Comparison of ENCODE assay signal across 8 mouse cellular contexts in genomic region chr16:87697707-87698365, GRCm38 (mm10). TPM values are rescaled to one million over a fixed set of nuclear protein-coding genes. Genes with fewer than 3 reads are reported as not detected.
DNase-seq lines count a peak whose midpoint lies in the region; ATAC-seq and TF ChIP-seq lines count a peak whose summit lies in the region.

No protein-coding gene starts in this region.

- no peaks in the 10 kb centered on the region for H3K9me3 ChIP-seq in lung, postnatal 0 days (ENCODE audit: low read length)
- no peaks in the 10 kb centered on the region for H3K9me3 ChIP-seq in limb, embryonic 10.5 days (replicated peaks)
- H3K9me3 ChIP-seq in neural tube, embryonic 15.5 days (replicated peaks) = no peaks in the 10 kb centered on the region

- WGBS in lung, postnatal 0 days = 37% methylated on average over 16 of the region's 16 CpGs
- WGBS in limb, embryonic 10.5 days = 51% methylated on average over 16 of the region's 16 CpGs
- 40% methylated on average over 16 of the region's 16 CpGs for WGBS in neural tube, embryonic 15.5 days
- WGBS in lung, adult 2 months = 40% methylated on average over 16 of the region's 16 CpGs

- TF ChIP-seq EP300 in lung, postnatal 0 days (IDR thresholded peaks at IDR 0.05) = no peak

- no peak for TF ChIP-seq POLR2A in lung, adult 2 months (IDR thresholded peaks at IDR 0.05; ENCODE audit: borderline replicate concordance, extremely low read depth, low read depth, low read length)

- DNase-seq in lung, postnatal 0 days (ENCODE audit: low spot score) = peak; percentile 21
- DNase-seq in lung, adult 18-20 months = no peak
- DNase-seq in limb, embryonic 10.5 days (ENCODE audit: low spot score) = no peak
- DNase-seq in ovary, postnatal 36 days (ENCODE audit: low spot score) = no peak
- DNase-seq in lung, adult 2 months = no peak
- no peak for DNase-seq in layer of hippocampus, adult 11-12 months (ENCODE audit: low spot score)

- H3K4me1 ChIP-seq in lung, postnatal 0 days (ENCODE audit: insufficient read depth, low read depth, low read length) = peaks cover 9% of the 10 kb centered on the region; the same call in 1 of the 2 replicates
- H3K4me1 ChIP-seq in limb, embryonic 10.5 days = peaks cover 20% of the 10 kb centered on the region
- peaks cover 28% of the 10 kb centered on the region for H3K4me1 ChIP-seq in neural tube, embryonic 15.5 days
- peaks cover 5% of the 10 kb centered on the region for H3K4me1 ChIP-seq in lung, adult 2 months (ENCODE audit: control insufficient read depth, insufficient read depth, low read length)

- no peaks in the 10 kb centered on the region for H3K36me3 ChIP-seq in lung, postnatal 0 days (ENCODE audit: insufficient read depth, low read length)
- H3K36me3 ChIP-seq in limb, embryonic 10.5 days = no peaks in the 10 kb centered on the region
- no peaks in the 10 kb centered on the region for H3K36me3 ChIP-seq in neural tube, embryonic 15.5 days

- no peak for ATAC-seq in lung, postnatal 0 days
- peak; percentile 48 for ATAC-seq in erythroblast, adult 5-6 weeks (replicated peaks; ENCODE audit: low FRiP score, poor library complexity, severe bottlenecking)
- peak; percentile 7; the same call in 1 of the 2 replicates for ATAC-seq in neural tube, embryonic 15.5 days (ENCODE audit: low FRiP score)

- no peak overlapping the region for H3K4me3 ChIP-seq in lung, postnatal 0 days (ENCODE audit: low read depth, low read length)
- peak overlapping the region; percentile 95 for H3K4me3 ChIP-seq in limb, embryonic 10.5 days
- peak overlapping the region; percentile 88 for H3K4me3 ChIP-seq in neural tube, embryonic 15.5 days (replicated peaks)
- no peak overlapping the region for H3K4me3 ChIP-seq in lung, adult 2 months (replicated peaks; ENCODE audit: extremely low read depth, low read depth, low read length)

- TF ChIP-seq CTCF in lung, postnatal 0 days (IDR thresholded peaks at IDR 0.05) = no peak
- TF ChIP-seq CTCF in lung, adult 2 months (IDR thresholded peaks at IDR 0.05; ENCODE audit: insufficient read depth, low read length) = no peak

- no peak overlapping the region for H3K9ac ChIP-seq in lung, postnatal 0 days (replicated peaks; ENCODE audit: low read depth)
- 0 out of 2 replicates have a peak overlapping the region, but pooled peaks have one; percentile 15 for H3K9ac ChIP-seq in neural tube, embryonic 15.5 days (replicated peaks)

- H3K27ac ChIP-seq in lung, postnatal 0 days (ENCODE audit: low read length) = 0 out of 2 replicates have a peak overlapping the region, but pooled peaks have one; percentile 3
- H3K27ac ChIP-seq in limb, embryonic 10.5 days = peak overlapping the region; percentile 98; the same call in 1 of the 2 replicates
- H3K27ac ChIP-seq in neural tube, embryonic 15.5 days (replicated peaks) = peak overlapping the region; percentile 93; the same call in 1 of the 2 replicates

- H3K27me3 ChIP-seq in lung, postnatal 0 days (replicated peaks; ENCODE audit: insufficient read depth, low read length) = no peaks in the 10 kb centered on the region
- H3K27me3 ChIP-seq in limb, embryonic 10.5 days (ENCODE audit: low read depth, poor library complexity, severe bottlenecking) = no peaks in the 10 kb centered on the region; the same call in 1 of the 2 replicates
- H3K27me3 ChIP-seq in neural tube, embryonic 15.5 days (replicated peaks) = no peaks in the 10 kb centered on the region

- peak overlapping the region; percentile 62 for H3K4me2 ChIP-seq in lung, postnatal 0 days (replicated peaks; ENCODE audit: low read depth, low read length)
- peak overlapping the region; percentile 73 for H3K4me2 ChIP-seq in neural tube, embryonic 15.5 days

RNA-seq across cellular contexts. Expression of gene Bach1, which starts 0.9 kb away (rescaled TPM):
- 13.1 and 13.7 TPM in 2 replicates for polyA plus RNA-seq in lung, postnatal 0 days (2015; fragmentation: Nextera tagmentation; extraction: Ambion mirVana)
- total RNA-seq in erythroblast, adult 5-6 weeks (2015; ENCODE audit: low replicate concordance) = 25.7 and 53.4 TPM in 2 replicates
- 57.3 and 58.4 TPM in 2 replicates for total RNA-seq in erythroblast, adult 5-6 weeks (2017; ENCODE audit: low replicate concordance)
- 12.5 and 15.4 TPM in 2 replicates for polyA plus RNA-seq in limb, embryonic 10.5 days (2016; fragmentation: Nextera tagmentation; extraction: Ambion mirVana)
- polyA plus RNA-seq in neural tube, embryonic 15.5 days (2015; fragmentation: Nextera tagmentation; extraction: Ambion mirVana) = 15.7 and 20.7 TPM in 2 replicates
- polyA plus RNA-seq in lung, adult 2 months (2012; rRNA removed) = 16.2 and 19.3 TPM in 2 replicates

Comparison
In these comparisons a context has a peak if more than half of its experiments do, and no peak if none do; other contexts are left out.
1. H3K27ac ChIP-seq: peak in every context shown above with its lines; median percentile 98 in limb, embryonic 10.5 days; 93 in neural tube, embryonic 15.5 days; 3 in lung, postnatal 0 days.
2. H3K4me3 ChIP-seq: peak in limb, embryonic 10.5 days (single experiment) and neural tube, embryonic 15.5 days (single experiment); none in lung, postnatal 0 days (single experiment) and lung, adult 2 months (single experiment).